Mouse (Mus musculus) neural tube, embryonic 15.5 days (tissue): ENCODE data around the gene Mrpl38. TPM values are rescaled to one million over a fixed set of nuclear protein-coding genes. Genes with fewer than 3 reads are reported as not detected.
"Not testable (repeated sequence)": the region's sequence is repeated elsewhere in the genome, so short reads cannot be mapped to it uniquely, and the experiment has no call there.

Source experiments
- ATAC-seq: fragments of 200-750 bp; cut with Nextera tagmentation; 2 replicates; pipeline ENCODE4 v1.8.0; 2017; ENCODE audit warnings: mild to moderate bottlenecking, moderate TSS enrichment, moderate library complexity; ENCODE audit not compliant: low FRiP score
- H3K27ac ChIP-seq: fragments of 300-500 bp; sonication (generic); replicated peaks from 2 replicates; pipeline ENCODE4 v1.5.1; 2015; ENCODE audit warnings: mild to moderate bottlenecking, inconsistent platforms
- H3K27me3 ChIP-seq: fragments of 300-500 bp; sonication (generic); replicated peaks from 2 replicates; pipeline ENCODE4 v1.6.1; 2015; ENCODE audit warnings: inconsistent platforms
- H3K36me3 ChIP-seq: fragments of 300-500 bp; sonication (generic); 2 replicates; pipeline ENCODE4 v1.6.1; 2015; ENCODE audit warnings: inconsistent platforms
- H3K4me1 ChIP-seq: fragments of 300-500 bp; sonication (generic); 2 replicates; pipeline ENCODE4 v1.6.1; 2015; ENCODE audit warnings: inconsistent platforms
- H3K4me2 ChIP-seq: fragments of 300-500 bp; sonication (generic); 2 replicates; pipeline ENCODE4 v1.6.1; 2015; ENCODE audit warnings: inconsistent platforms, mild to moderate bottlenecking, moderate library complexity
- H3K4me3 ChIP-seq: fragments of 300-500 bp; sonication (generic); replicated peaks from 2 replicates; pipeline ENCODE4 v1.5.1; 2015; ENCODE audit warnings: mild to moderate bottlenecking, inconsistent platforms
- H3K9ac ChIP-seq: fragments of 300-500 bp; sonication (generic); replicated peaks from 2 replicates; pipeline ENCODE4 v1.6.1; 2015; ENCODE audit warnings: mild to moderate bottlenecking, inconsistent platforms
- H3K9me3 ChIP-seq: fragments of 300-500 bp; sonication (generic); replicated peaks from 2 replicates; pipeline ENCODE4 v1.6.1; 2016; ENCODE audit warnings: inconsistent platforms
- WGBS: fragments of 180-500 bp; shearing (Covaris S2); methylation state at CpG from one replicate; pipeline ENCODE4 v1.1.7; 2015; ENCODE audit warnings: mixed read lengths; 5-methylcytosine and 5-hydroxymethylcytosine counted together
- polyA plus RNA-seq: library from polyadenylated mRNA; unstranded; fragments of >200 nt; fragmentation: Nextera tagmentation; extraction: Ambion mirVana; gene quantifications from 2 replicates; pipeline ENCODE4 v1.2.1, GENCODE M21; 2015

Mrpl38 gene
- polyA plus RNA-seq, 1 experiment from 2014 or later: 82.2 TPM

- H3K27me3 ChIP-seq: 0 out of 2 replicates have a peak, but pooled peaks cover 2% of the 10 kb centered on the region
- peak within 1 kb of the TSS; percentile 27 for H3K4me2 ChIP-seq
- no peak within 1 kb of the TSS for H3K27ac ChIP-seq
- peaks cover 22% of the 10 kb centered on the region for H3K36me3 ChIP-seq
- peaks cover 43% of the 10 kb centered on the region for H3K4me1 ChIP-seq
- ATAC-seq: no peak
- H3K9me3 ChIP-seq: no peaks in the 10 kb centered on the region
- H3K9ac ChIP-seq: 0 out of 2 replicates have a peak within 1 kb of the TSS, but pooled peaks have one; percentile 14
- WGBS: 34% methylated on average over 23 of the region's 23 CpGs
- H3K4me3 ChIP-seq: no peak within 1 kb of the TSS
Measured at GRCm38 (mm10) chr11:116127156-116127980, 11.3 kb downstream of the Mrpl38 start, which contains the start of gene Trim47. Gene Trim47 (minus strand): TSS chr11:116127210.

- no peak overlapping the region for H3K4me3 ChIP-seq
- 0 out of 2 replicates have a peak, but pooled peaks cover 2% of the 10 kb centered on the region for H3K27me3 ChIP-seq
- peaks cover 36% of the 10 kb centered on the region for H3K4me1 ChIP-seq
- H3K9ac ChIP-seq: no peak overlapping the region
- no peak for ATAC-seq
- H3K4me2 ChIP-seq: no peak overlapping the region
- H3K9me3 ChIP-seq: no peaks in the 10 kb centered on the region
- H3K36me3 ChIP-seq: peaks cover 14% of the 10 kb centered on the region
- 94% methylated on average over 15 of the region's 15 CpGs for WGBS
- no peak overlapping the region for H3K27ac ChIP-seq
Measured at GRCm38 (mm10) chr11:116126261-116126660, 12.4 kb downstream of the Mrpl38 start.

GRCm38 (mm10) chr11:116121731-116122245, 16.9 kb downstream of the Mrpl38 start:
- 93% methylated on average over 8 of the region's 8 CpGs for WGBS
- H3K9me3 ChIP-seq, H3K4me2 ChIP-seq, H3K4me1 ChIP-seq, H3K27me3 ChIP-seq, H3K27ac ChIP-seq, H3K9ac ChIP-seq, H3K4me3 ChIP-seq, ATAC-seq: not testable (repeated sequence)
- H3K36me3 ChIP-seq: peaks cover 14% of the 10 kb centered on the region

- Histone ChIP-seq H3K27me3 (no peaks in the 10 kb centered on the region; the same call in 1 of the 2 replicates), H3K36me3 (no peaks in the 10 kb centered on the region), H3K9me3 (no peaks in the 10 kb centered on the region), H3K9ac (no peak overlapping the region), H3K4me1 (no peaks in the 10 kb centered on the region), H3K27ac (no peak overlapping the region), H3K4me2 (no peak overlapping the region), H3K4me3 (no peak overlapping the region)
- no peak for ATAC-seq
Measured at GRCm38 (mm10) chr11:116117819-116118218, 20.8 kb downstream of the Mrpl38 start.

- H3K4me1 ChIP-seq: no peaks in the 10 kb centered on the region
- no peak overlapping the region for H3K4me2 ChIP-seq
- no peaks in the 10 kb centered on the region for H3K9me3 ChIP-seq
- 82% methylated on average over 12 of the region's 12 CpGs for WGBS
- no peaks in the 10 kb centered on the region; the same call in 1 of the 2 replicates for H3K27me3 ChIP-seq
- no peak for ATAC-seq
- H3K36me3 ChIP-seq: no peaks in the 10 kb centered on the region
- H3K27ac ChIP-seq: no peak overlapping the region
- no peak overlapping the region for H3K4me3 ChIP-seq
- no peak overlapping the region for H3K9ac ChIP-seq
Measured at GRCm38 (mm10) chr11:116117241-116117640, 21.4 kb downstream of the Mrpl38 start.

- H3K36me3 ChIP-seq: no peaks in the 10 kb centered on the region
- H3K27ac ChIP-seq: no peak overlapping the region
- H3K27me3 ChIP-seq: peaks cover 52% of the 10 kb centered on the region
- no peaks in the 10 kb centered on the region for H3K9me3 ChIP-seq
- H3K4me1 ChIP-seq: peaks cover 36% of the 10 kb centered on the region
- no peak overlapping the region for H3K4me2 ChIP-seq
- H3K9ac ChIP-seq: no peak overlapping the region
- 87% methylated on average over 19 of the region's 19 CpGs for WGBS
- no peak overlapping the region for H3K4me3 ChIP-seq
- no peak for ATAC-seq
Measured at GRCm38 (mm10) chr11:116111611-116112203, 27.0 kb downstream of the Mrpl38 start.

- H3K4me1 ChIP-seq: peaks cover 38% of the 10 kb centered on the region
- H3K9ac ChIP-seq: no peak overlapping the region
- H3K9me3 ChIP-seq: no peaks in the 10 kb centered on the region
- H3K4me2 ChIP-seq: no peak overlapping the region
- H3K27me3 ChIP-seq: peaks cover 59% of the 10 kb centered on the region
- H3K27ac ChIP-seq: no peak overlapping the region
- 77% methylated on average over 4 of the region's 4 CpGs for WGBS
- H3K4me3 ChIP-seq: no peak overlapping the region
- H3K36me3 ChIP-seq: no peaks in the 10 kb centered on the region
- no peak for ATAC-seq
Measured at GRCm38 (mm10) chr11:116111067-116111466, 27.6 kb downstream of the Mrpl38 start.

GRCm38 (mm10) chr11:116110540-116110939, 28.1 kb downstream of the Mrpl38 start:
- Histone ChIP-seq H3K27me3 (peaks cover 64% of the 10 kb centered on the region), H3K27ac (no peak overlapping the region), H3K4me3 (peak overlapping the region; percentile 37), H3K9me3 (no peaks in the 10 kb centered on the region), H3K36me3 (no peaks in the 10 kb centered on the region), H3K4me2 (peak overlapping the region; percentile 61), H3K4me1 (peaks cover 38% of the 10 kb centered on the region), H3K9ac (peak overlapping the region; percentile 41)
- WGBS: 32% methylated on average over 10 of the region's 10 CpGs
- no peak for ATAC-seq

- peaks cover 66% of the 10 kb centered on the region for H3K27me3 ChIP-seq
- no peaks in the 10 kb centered on the region for H3K9me3 ChIP-seq
- H3K4me1 ChIP-seq: peaks cover 38% of the 10 kb centered on the region
- peak overlapping the region; percentile 41 for H3K9ac ChIP-seq
- peak overlapping the region; percentile 37 for H3K4me3 ChIP-seq
- H3K36me3 ChIP-seq: no peaks in the 10 kb centered on the region
- WGBS: 3% methylated on average over 33 of the region's 35 CpGs
- no peak for ATAC-seq
- H3K27ac ChIP-seq: no peak overlapping the region
- peak overlapping the region; percentile 61 for H3K4me2 ChIP-seq
Measured at GRCm38 (mm10) chr11:116110131-116110530, 28.5 kb downstream of the Mrpl38 start.

GRCm38 (mm10) chr11:116109441-116110081, 29.1 kb downstream of the Mrpl38 start:
- Histone ChIP-seq H3K4me1 (peaks cover 39% of the 10 kb centered on the region), H3K27ac (no peak overlapping the region), H3K9ac (peak overlapping the region; percentile 41), H3K9me3 (no peaks in the 10 kb centered on the region), H3K4me3 (peak overlapping the region; percentile 37), H3K27me3 (peaks cover 66% of the 10 kb centered on the region), H3K4me2 (peak overlapping the region; percentile 61), H3K36me3 (no peaks in the 10 kb centered on the region)
- 2% methylated on average over 52 of the region's 70 CpGs for WGBS
- no peak; the same call in 1 of the 2 replicates for ATAC-seq

GRCm38 (mm10) chr11:116108464-116109137, 30.1 kb downstream of the Mrpl38 start:
- WGBS: 7% methylated on average over 22 of the region's 23 CpGs
- peaks cover 48% of the 10 kb centered on the region for H3K4me1 ChIP-seq

More at GRCm38 (mm10) chr11:116108464-116109137, 30.1 kb downstream of the Mrpl38 start:
- no peaks in the 10 kb centered on the region for H3K36me3 ChIP-seq
- peak overlapping the region; percentile 61 for H3K4me2 ChIP-seq
- H3K9ac ChIP-seq: no peak overlapping the region; the same call in 1 of the 2 replicates
- H3K27ac ChIP-seq: no peak overlapping the region
- peaks cover 66% of the 10 kb centered on the region for H3K27me3 ChIP-seq
- ATAC-seq: no peak
- peak overlapping the region; percentile 37 for H3K4me3 ChIP-seq
- no peaks in the 10 kb centered on the region for H3K9me3 ChIP-seq
